Mouse (Mus musculus) adrenal gland, postnatal 4 days (tissue): ENCODE results near the gene Jup. TPM values are rescaled to one million over a fixed set of nuclear protein-coding genes. Genes with fewer than 3 reads are reported as not detected.

ENCODE experiments used
- DNase-seq, 2 experiments: peaks; one replicate each; pipeline ENCODE4 v3.0.0; 2021 to 2022; ENCODE audit warnings: low spot score in 2 of 2, mixed read lengths in 2 of 2
- total RNA-seq, 2 experiments: library from RNA; stranded (reverse); gene quantifications; 2 replicates each; pipeline ENCODE4 v1.2.3; 2021

Jup gene
- total RNA-seq, 2 experiments from 2014 or later = 99.0 to 109 TPM

- DNase-seq = no peak
Observed at GRCm38 (mm10) chr11:100391884-100392345, 5.6 kb downstream of the Jup start.

- no peak for DNase-seq
Observed at GRCm38 (mm10) chr11:100391081-100391883, 6.3 kb downstream of the Jup start.

- DNase-seq = no peak
Observed at GRCm38 (mm10) chr11:100389931-100390445, 7.6 kb downstream of the Jup start.

- no peak for DNase-seq
Observed at GRCm38 (mm10) chr11:100388588-100388987, 9.0 kb downstream of the Jup start.

GRCm38 (mm10) chr11:100387589-100388375 is 9.8 kb downstream of the Jup start:
- DNase-seq = no peak

GRCm38 (mm10) chr11:100387111-100387510 is 10.5 kb downstream of the Jup start:
- DNase-seq = no peak

GRCm38 (mm10) chr11:100386586-100386985 is 11.0 kb downstream of the Jup start:
- no peak for DNase-seq

- no peak for DNase-seq
Observed at GRCm38 (mm10) chr11:100385016-100385415, 12.5 kb downstream of the Jup start.

GRCm38 (mm10) chr11:100382682-100383081 is 14.9 kb downstream of the Jup start:
- no peak for DNase-seq

GRCm38 (mm10) chr11:100379311-100379710 is 18.3 kb downstream of the Jup start:
- DNase-seq = no peak

GRCm38 (mm10) chr11:100378446-100378845 is 19.1 kb downstream of the Jup start:
- no peak for DNase-seq

GRCm38 (mm10) chr11:100377989-100378388 is 19.6 kb downstream of the Jup start:
- DNase-seq = no peak

- DNase-seq = no peak
Observed at GRCm38 (mm10) chr11:100376746-100377389, 20.7 kb downstream of the Jup start.

- no peak for DNase-seq
Observed at GRCm38 (mm10) chr11:100376005-100376404, 21.6 kb downstream of the Jup start.

GRCm38 (mm10) chr11:100375127-100375526 is 22.4 kb downstream of the Jup start:
- DNase-seq = no peak

- DNase-seq = no peak
Observed at GRCm38 (mm10) chr11:100371981-100372558, 25.5 kb downstream of the Jup start.

- DNase-seq = no peak
Observed at GRCm38 (mm10) chr11:100369822-100370221, 27.7 kb downstream of the Jup start.

GRCm38 (mm10) chr11:100369145-100369544 is 28.4 kb downstream of the Jup start:
- no peak for DNase-seq

GRCm38 (mm10) chr11:100362979-100363562 is 34.5 kb downstream of the Jup start:
- peak in 1 of 2 experiments; percentile 49 for DNase-seq

GRCm38 (mm10) chr11:100362209-100362978 is 35.2 kb downstream of the Jup start:
- DNase-seq = peak; percentile 46 to 49
